Mouse (Mus musculus) layer of hippocampus, postnatal 36 days (tissue): ENCODE results near the gene Gm28553. TPM values are rescaled to one million over a fixed set of nuclear protein-coding genes. Genes with fewer than 3 reads are reported as not detected.
"Not testable (repeated sequence)": the region's sequence is repeated elsewhere in the genome, so short reads cannot be mapped to it uniquely, and the experiment has no call there.

ENCODE experiments used
- DNase-seq, 2 experiments: peaks; one replicate each; pipeline ENCODE4 v3.0.0; 2022
- total RNA-seq, 2 experiments: library from RNA; stranded (reverse); gene quantifications; 2 replicates each; pipeline ENCODE4 v1.2.3; 2021

Gm28553 gene
- total RNA-seq: not detected

GRCm38 (mm10) chrY:48856197-48856596 lies at the start of gene Gm28553:
Gene Gm28553 (plus strand): TSS chrY:48856497.
- not testable (repeated sequence) for DNase-seq
